Mouse (Mus musculus) E14TG2a.4 (cell line): ENCODE results near the gene Mrps5.

Experiments
- CTCF ChIP-seq: conservative IDR thresholded peaks from 2 replicates; pipeline ENCODE4 v1.5.1; 2014; ENCODE audit warnings: low read length
- NANOG ChIP-seq: IDR thresholded peaks from 2 replicates; pipeline ENCODE4 v1.6.1; 2014; ENCODE audit warnings: borderline replicate concordance, low read length, mixed read lengths
- POU5F1 ChIP-seq: IDR thresholded peaks from 2 replicates; pipeline ENCODE4 v1.6.1; 2014; ENCODE audit warnings: low read length, borderline replicate concordance

DNA sequence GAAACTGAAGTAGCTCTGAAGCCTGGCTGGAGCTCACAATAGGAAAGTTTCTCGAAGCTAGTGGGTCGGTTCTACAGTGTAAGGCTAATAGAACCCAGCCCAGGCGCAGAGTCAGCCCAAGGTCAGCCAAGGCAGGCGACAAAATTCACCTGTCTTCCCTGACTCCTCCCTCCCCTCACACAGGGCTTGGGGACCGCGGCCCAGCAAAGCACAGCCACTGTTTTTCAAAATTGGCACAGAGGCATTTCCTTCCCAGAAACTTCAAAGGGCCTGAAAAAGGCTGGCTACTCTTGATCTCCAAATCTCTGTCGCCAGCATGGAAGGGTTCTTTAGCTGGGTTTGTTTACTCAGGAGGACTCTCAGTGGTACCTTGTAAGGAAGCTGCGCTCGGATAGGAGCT is 68.4 kb downstream of the Mrps5 start:
- TF ChIP-seq CTCF (no peak), NANOG (no peak), POU5F1 (no peak)
